Mouse (Mus musculus) thymus, postnatal 14 days (tissue): ENCODE data around the gene Sesn2.
"Not testable (repeated sequence)": the region's sequence is repeated elsewhere in the genome, so short reads cannot be mapped to it uniquely, and the experiment has no call there.

Source experiments
- DNase-seq: peaks from one replicate; pipeline ENCODE4 v3.0.0; 2021

Sesn2 gene

GRCm38 (mm10) chr4:132510352-132510798 is at the start of gene Sesn2:
Gene Sesn2, minus strand, starts transcription at chr4:132510501.
- DNase-seq: peak; percentile 98

GRCm38 (mm10) chr4:132555550-132555949 is 45.2 kb upstream of the Sesn2 start:
- DNase-seq: not testable (repeated sequence)

- DNase-seq: no peak
Observed at GRCm38 (mm10) chr4:132554653-132555052, 44.4 kb upstream of the Sesn2 start.

- DNase-seq: no peak
Observed at GRCm38 (mm10) chr4:132554221-132554620, 43.9 kb upstream of the Sesn2 start.

- peak; percentile 66 for DNase-seq
Observed at GRCm38 (mm10) chr4:132545851-132546250, 35.5 kb upstream of the Sesn2 start.

GRCm38 (mm10) chr4:132542724-132543123 is 32.4 kb upstream of the Sesn2 start:
- no peak for DNase-seq

GRCm38 (mm10) chr4:132541413-132541812 is 31.1 kb upstream of the Sesn2 start:
- no peak for DNase-seq

GRCm38 (mm10) chr4:132539481-132539880 is 29.2 kb upstream of the Sesn2 start:
- DNase-seq: no peak

- DNase-seq: peak; percentile 97
Observed at GRCm38 (mm10) chr4:132535406-132536121, 25.3 kb upstream of the Sesn2 start, which contains the start of gene Dnajc8. Gene Dnajc8, plus strand, starts transcription at chr4:132535550.

- DNase-seq: peak; percentile 90
Observed at GRCm38 (mm10) chr4:132532981-132533916, 22.9 kb upstream of the Sesn2 start, which contains the start of gene Atpif1. Gene Atpif1, minus strand, starts transcription at chr4:132533659.

- no peak for DNase-seq
Observed at GRCm38 (mm10) chr4:132532496-132532895, 22.2 kb upstream of the Sesn2 start.

GRCm38 (mm10) chr4:132530033-132530804 is 19.9 kb upstream of the Sesn2 start:
- DNase-seq: no peak

GRCm38 (mm10) chr4:132529344-132529743 is 19.0 kb upstream of the Sesn2 start:
- DNase-seq: no peak

- DNase-seq: no peak
Observed at GRCm38 (mm10) chr4:132527917-132528522, 17.7 kb upstream of the Sesn2 start.

- DNase-seq: peak; percentile 30
Observed at GRCm38 (mm10) chr4:132526678-132527077, 16.4 kb upstream of the Sesn2 start.

GRCm38 (mm10) chr4:132524808-132525207 is 14.5 kb upstream of the Sesn2 start:
- no peak for DNase-seq

- DNase-seq: no peak
Observed at GRCm38 (mm10) chr4:132524321-132524741, 14.0 kb upstream of the Sesn2 start.

- no peak for DNase-seq
Observed at GRCm38 (mm10) chr4:132519188-132519587, 8.9 kb upstream of the Sesn2 start.

GRCm38 (mm10) chr4:132518066-132518465 is 7.8 kb upstream of the Sesn2 start:
- no peak for DNase-seq

GRCm38 (mm10) chr4:132515369-132516155 is 5.3 kb upstream of the Sesn2 start:
- DNase-seq: peak; percentile 92

GRCm38 (mm10) chr4:132514555-132515135 is 4.3 kb upstream of the Sesn2 start:
- peak; percentile 86 for DNase-seq
